Comparison of ENCODE assay signal across 7 mouse cellular contexts in genomic region chr11:120763121-120763999, GRCm38 (mm10). TPM values are rescaled to one million over a fixed set of nuclear protein-coding genes. Genes with fewer than 3 reads are reported as not detected.
A peak's percentile ranks its signal among the peaks of the same experiment; 100 is the strongest.
DNase-seq lines count a peak whose midpoint lies in the region; ATAC-seq lines count a peak whose summit lies in the region.
"Not testable (repeated sequence)": the region's sequence is repeated elsewhere in the genome, so short reads cannot be mapped to it uniquely, and the experiment has no call there.

No protein-coding gene starts in this region.

- 3% methylated on average over 5 of the region's 23 CpGs for WGBS in forebrain, embryonic 14.5 days
- WGBS in heart, embryonic 15.5 days = 13% methylated on average over 8 of the region's 23 CpGs
- WGBS in intestine, embryonic 14.5 days = 7% methylated on average over 5 of the region's 23 CpGs
- 19% methylated on average over 5 of the region's 23 CpGs for WGBS in limb, embryonic 15.5 days
- 24% methylated on average over 3 of the region's 23 CpGs for WGBS in midbrain, embryonic 10.5 days
- WGBS in neural tube, embryonic 14.5 days = 4% methylated on average over 8 of the region's 23 CpGs

- peak; percentile 37 for ATAC-seq in common myeloid progenitor, adult 5-6 weeks (replicated peaks; ENCODE audit: low read depth, poor library complexity, severe bottlenecking)
- 0 out of 2 replicates have a peak, but pooled peaks have one; percentile 34 for ATAC-seq in forebrain, embryonic 14.5 days
- peak; percentile 12; the same call in 1 of the 2 replicates for ATAC-seq in heart, embryonic 15.5 days (replicated peaks; ENCODE audit: insufficient number of reproducible peaks, insufficient read depth, low FRiP score, low read depth)
- peak; percentile 53 for ATAC-seq in intestine, embryonic 14.5 days (replicated peaks; ENCODE audit: low FRiP score, low TSS enrichment, low read depth)
- ATAC-seq in limb, embryonic 15.5 days (ENCODE audit: insufficient number of reproducible peaks, low FRiP score, low TSS enrichment, low read depth) = not testable (repeated sequence)
- ATAC-seq in neural tube, embryonic 14.5 days (ENCODE audit: low read depth) = 0 out of 2 replicates have a peak, but pooled peaks have one; percentile 44

- H3K9me3 ChIP-seq in forebrain, embryonic 14.5 days (replicated peaks; ENCODE audit: control insufficient read depth, low read length); heart, embryonic 15.5 days (replicated peaks); intestine, embryonic 14.5 days (ENCODE audit: control insufficient read depth, low read length); limb, embryonic 15.5 days; neural tube, embryonic 14.5 days (ENCODE audit: control insufficient read depth, low read length): not testable (repeated sequence)
- H3K9me3 ChIP-seq in midbrain, embryonic 10.5 days (replicated peaks) = peaks cover 16% of the 10 kb centered on the region; the same call in 1 of the 2 replicates

- not testable (repeated sequence) for H3K4me1 ChIP-seq in forebrain, embryonic 14.5 days (ENCODE audit: control insufficient read depth, insufficient read depth, low read length); intestine, embryonic 14.5 days (replicated peaks; ENCODE audit: control insufficient read depth, insufficient read depth, low read length); limb, embryonic 15.5 days; midbrain, embryonic 10.5 days; neural tube, embryonic 14.5 days (ENCODE audit: control insufficient read depth, insufficient read depth, low read length)
- peaks cover 11% of the 10 kb centered on the region for H3K4me1 ChIP-seq in heart, embryonic 15.5 days (replicated peaks)

- H3K36me3 ChIP-seq in forebrain, embryonic 14.5 days (ENCODE audit: control insufficient read depth, insufficient read depth, low read length); heart, embryonic 15.5 days; intestine, embryonic 14.5 days (ENCODE audit: control insufficient read depth, insufficient read depth, low read length); limb, embryonic 15.5 days; midbrain, embryonic 10.5 days; neural tube, embryonic 14.5 days (ENCODE audit: control insufficient read depth, insufficient read depth, low read length): not testable (repeated sequence)

- not testable (repeated sequence) for H3K27me3 ChIP-seq in forebrain, embryonic 14.5 days (replicated peaks; ENCODE audit: control insufficient read depth, insufficient read depth, low read length); intestine, embryonic 14.5 days (replicated peaks; ENCODE audit: control insufficient read depth, insufficient read depth, low read length); limb, embryonic 15.5 days; neural tube, embryonic 14.5 days (ENCODE audit: control insufficient read depth, insufficient read depth, low read length)
- H3K27me3 ChIP-seq in heart, embryonic 15.5 days = peaks cover 17% of the 10 kb centered on the region
- peaks cover 18% of the 10 kb centered on the region for H3K27me3 ChIP-seq in midbrain, embryonic 10.5 days (ENCODE audit: low read depth, poor library complexity, severe bottlenecking)

- not testable (repeated sequence) for H3K4me2 ChIP-seq in forebrain, embryonic 14.5 days (ENCODE audit: low read length); neural tube, embryonic 14.5 days (ENCODE audit: low read depth, low read length)
- peak overlapping the region; percentile 53 for H3K4me2 ChIP-seq in heart, embryonic 15.5 days
- peak overlapping the region; percentile 29 for H3K4me2 ChIP-seq in intestine, embryonic 14.5 days (ENCODE audit: low read length)
- 0 out of 2 replicates have a peak overlapping the region, but pooled peaks have one; percentile 10 for H3K4me2 ChIP-seq in limb, embryonic 15.5 days

- not testable (repeated sequence) for H3K9ac ChIP-seq in forebrain, embryonic 14.5 days (ENCODE audit: low read length); heart, embryonic 15.5 days; intestine, embryonic 14.5 days (ENCODE audit: low read length); limb, embryonic 15.5 days; neural tube, embryonic 14.5 days (replicated peaks; ENCODE audit: low read depth, low read length)

- H3K4me3 ChIP-seq in forebrain, embryonic 14.5 days (ENCODE audit: low read depth, low read length); intestine, embryonic 14.5 days (ENCODE audit: low read depth, low read length); limb, embryonic 15.5 days; neural tube, embryonic 14.5 days (ENCODE audit: low read depth, low read length): not testable (repeated sequence)
- peak overlapping the region; percentile 22 for H3K4me3 ChIP-seq in heart, embryonic 15.5 days
- H3K4me3 ChIP-seq in midbrain, embryonic 10.5 days = 0 out of 2 replicates have a peak overlapping the region, but pooled peaks have one; percentile 20

- H3K27ac ChIP-seq in forebrain, embryonic 14.5 days (ENCODE audit: low read depth, low read length); heart, embryonic 15.5 days; intestine, embryonic 14.5 days (ENCODE audit: low read depth); limb, embryonic 15.5 days; midbrain, embryonic 10.5 days (replicated peaks); neural tube, embryonic 14.5 days (ENCODE audit: low read depth, low read length): not testable (repeated sequence)

- DNase-seq in forebrain, embryonic 14.5 days (ENCODE audit: low spot score); intestine, embryonic 14.5 days (ENCODE audit: low spot score); midbrain, embryonic 10.5 days (ENCODE audit: low spot score): not testable (repeated sequence)

RNA-seq across cellular contexts. Expression of gene Hmga1b, which starts 0.8 kb away (rescaled TPM):
- total RNA-seq in common myeloid progenitor, adult 5-6 weeks (2017) = 18.9 and 25.7 TPM in 2 replicates
- polyA plus RNA-seq in forebrain, embryonic 14.5 days (2014; fragmentation: Nextera tagmentation; extraction: Ambion mirVana) = 3.8 and 3.9 TPM in 2 replicates
- polyA plus RNA-seq in heart, embryonic 15.5 days (2015; fragmentation: Nextera tagmentation; extraction: Ambion mirVana) = 2.1 and 2.8 TPM in 2 replicates
- polyA plus RNA-seq in intestine, embryonic 14.5 days (2014; fragmentation: Nextera tagmentation; extraction: Ambion mirVana) = 7.8 and 9.4 TPM in 2 replicates
- polyA plus RNA-seq in limb, embryonic 15.5 days (2015; fragmentation: Nextera tagmentation; extraction: Ambion mirVana) = 2.3 and 3.5 TPM in 2 replicates
- 9.4 and 12.9 TPM in 2 replicates for polyA plus RNA-seq in midbrain, embryonic 10.5 days (2016; fragmentation: Nextera tagmentation; extraction: Ambion mirVana)
- polyA plus RNA-seq in neural tube, embryonic 14.5 days (2014; fragmentation: Nextera tagmentation; extraction: Ambion mirVana) = 0.52 and 2.1 TPM in 2 replicates

RNA-seq across cellular contexts. Expression of gene Rfng, which starts 20.6 kb away (rescaled TPM):
- total RNA-seq in common myeloid progenitor, adult 5-6 weeks (2017) = 4.8 and 5.6 TPM in 2 replicates
- 39.4 and 64.8 TPM in 2 replicates for polyA plus RNA-seq in forebrain, embryonic 14.5 days (2014; fragmentation: Nextera tagmentation; extraction: Ambion mirVana)
- polyA plus RNA-seq in heart, embryonic 15.5 days (2015; fragmentation: Nextera tagmentation; extraction: Ambion mirVana) = 21.1 and 30.8 TPM in 2 replicates
- 23.8 and 28.3 TPM in 2 replicates for polyA plus RNA-seq in intestine, embryonic 14.5 days (2014; fragmentation: Nextera tagmentation; extraction: Ambion mirVana)
- 50.7 TPM in 2 replicates for polyA plus RNA-seq in limb, embryonic 15.5 days (2015; fragmentation: Nextera tagmentation; extraction: Ambion mirVana)
- 43.4 and 55.9 TPM in 2 replicates for polyA plus RNA-seq in midbrain, embryonic 10.5 days (2016; fragmentation: Nextera tagmentation; extraction: Ambion mirVana)
- polyA plus RNA-seq in neural tube, embryonic 14.5 days (2014; fragmentation: Nextera tagmentation; extraction: Ambion mirVana) = 89.6 and 91.1 TPM in 2 replicates

RNA-seq across cellular contexts. Expression of gene Gps1, which starts 20.7 kb away (rescaled TPM):
- total RNA-seq in common myeloid progenitor, adult 5-6 weeks (2017) = 66.0 and 88.2 TPM in 2 replicates
- polyA plus RNA-seq in forebrain, embryonic 14.5 days (2014; fragmentation: Nextera tagmentation; extraction: Ambion mirVana) = 348 and 350 TPM in 2 replicates
- 113 and 134 TPM in 2 replicates for polyA plus RNA-seq in heart, embryonic 15.5 days (2015; fragmentation: Nextera tagmentation; extraction: Ambion mirVana)
- 221 and 245 TPM in 2 replicates for polyA plus RNA-seq in intestine, embryonic 14.5 days (2014; fragmentation: Nextera tagmentation; extraction: Ambion mirVana)
- polyA plus RNA-seq in limb, embryonic 15.5 days (2015; fragmentation: Nextera tagmentation; extraction: Ambion mirVana) = 205 and 207 TPM in 2 replicates
- polyA plus RNA-seq in midbrain, embryonic 10.5 days (2016; fragmentation: Nextera tagmentation; extraction: Ambion mirVana) = 287 TPM in 2 replicates
- polyA plus RNA-seq in neural tube, embryonic 14.5 days (2014; fragmentation: Nextera tagmentation; extraction: Ambion mirVana) = 302 and 312 TPM in 2 replicates

RNA-seq across cellular contexts. Expression of gene Cbr2, which starts 31.4 kb away (rescaled TPM):
- not detected in 2 replicates for total RNA-seq in common myeloid progenitor, adult 5-6 weeks (2017)
- polyA plus RNA-seq in forebrain, embryonic 14.5 days (2014; fragmentation: Nextera tagmentation; extraction: Ambion mirVana) = 0.98 and 1.1 TPM in 2 replicates
- polyA plus RNA-seq in heart, embryonic 15.5 days (2015; fragmentation: Nextera tagmentation; extraction: Ambion mirVana) = 11.4 and 46.0 TPM in 2 replicates
- polyA plus RNA-seq in intestine, embryonic 14.5 days (2014; fragmentation: Nextera tagmentation; extraction: Ambion mirVana) = 0.70 TPM in 1 of 2 replicates, not detected in the other
- 12.6 and 16.7 TPM in 2 replicates for polyA plus RNA-seq in limb, embryonic 15.5 days (2015; fragmentation: Nextera tagmentation; extraction: Ambion mirVana)
- 0.59 and 1.3 TPM in 2 replicates for polyA plus RNA-seq in midbrain, embryonic 10.5 days (2016; fragmentation: Nextera tagmentation; extraction: Ambion mirVana)
- polyA plus RNA-seq in neural tube, embryonic 14.5 days (2014; fragmentation: Nextera tagmentation; extraction: Ambion mirVana) = 0.39 and 0.81 TPM in 2 replicates

RNA-seq across cellular contexts. Expression of gene Dus1l, which starts 32.8 kb away (rescaled TPM):
- 43.2 and 57.9 TPM in 2 replicates for total RNA-seq in common myeloid progenitor, adult 5-6 weeks (2017)
- 53.5 and 58.6 TPM in 2 replicates for polyA plus RNA-seq in forebrain, embryonic 14.5 days (2014; fragmentation: Nextera tagmentation; extraction: Ambion mirVana)
- polyA plus RNA-seq in heart, embryonic 15.5 days (2015; fragmentation: Nextera tagmentation; extraction: Ambion mirVana) = 36.9 and 50.0 TPM in 2 replicates
- polyA plus RNA-seq in intestine, embryonic 14.5 days (2014; fragmentation: Nextera tagmentation; extraction: Ambion mirVana) = 83.0 and 89.8 TPM in 2 replicates
- polyA plus RNA-seq in limb, embryonic 15.5 days (2015; fragmentation: Nextera tagmentation; extraction: Ambion mirVana) = 59.0 and 61.9 TPM in 2 replicates
- 94.4 and 99.2 TPM in 2 replicates for polyA plus RNA-seq in midbrain, embryonic 10.5 days (2016; fragmentation: Nextera tagmentation; extraction: Ambion mirVana)
- polyA plus RNA-seq in neural tube, embryonic 14.5 days (2014; fragmentation: Nextera tagmentation; extraction: Ambion mirVana) = 44.8 and 47.8 TPM in 2 replicates
